Mouse (Mus musculus) right cerebral cortex, adult 2 months (tissue): ENCODE data around the gene Eif4g3.

ENCODE experiments used
- DNase-seq, 2 experiments: peaks; one replicate each; pipeline ENCODE4 v3.0.0; 2021 to 2022; ENCODE audit warnings: low spot score in 2 of 2

Eif4g3 gene

DNA sequence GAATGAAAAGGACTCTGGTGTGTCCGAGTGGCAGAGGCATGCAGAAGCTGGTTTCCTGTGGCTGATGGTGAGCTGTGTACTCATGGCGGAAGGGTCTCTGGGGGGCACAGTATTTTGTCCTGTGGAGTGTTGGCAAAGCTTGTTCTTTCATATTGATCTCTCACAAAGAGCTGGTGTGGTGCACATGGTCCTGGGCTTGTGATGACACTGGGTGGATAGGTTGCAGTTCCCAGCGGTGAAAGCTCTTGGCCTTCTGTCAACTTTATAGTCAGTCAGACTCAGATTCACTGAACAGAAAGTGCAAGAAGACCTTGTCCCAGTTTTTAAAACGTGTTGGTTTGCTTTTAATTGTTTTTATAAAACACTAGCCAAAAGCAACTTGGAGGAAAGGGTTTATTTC, 68.3 kb downstream of the Eif4g3 start:
- DNase-seq: no peak

DNA sequence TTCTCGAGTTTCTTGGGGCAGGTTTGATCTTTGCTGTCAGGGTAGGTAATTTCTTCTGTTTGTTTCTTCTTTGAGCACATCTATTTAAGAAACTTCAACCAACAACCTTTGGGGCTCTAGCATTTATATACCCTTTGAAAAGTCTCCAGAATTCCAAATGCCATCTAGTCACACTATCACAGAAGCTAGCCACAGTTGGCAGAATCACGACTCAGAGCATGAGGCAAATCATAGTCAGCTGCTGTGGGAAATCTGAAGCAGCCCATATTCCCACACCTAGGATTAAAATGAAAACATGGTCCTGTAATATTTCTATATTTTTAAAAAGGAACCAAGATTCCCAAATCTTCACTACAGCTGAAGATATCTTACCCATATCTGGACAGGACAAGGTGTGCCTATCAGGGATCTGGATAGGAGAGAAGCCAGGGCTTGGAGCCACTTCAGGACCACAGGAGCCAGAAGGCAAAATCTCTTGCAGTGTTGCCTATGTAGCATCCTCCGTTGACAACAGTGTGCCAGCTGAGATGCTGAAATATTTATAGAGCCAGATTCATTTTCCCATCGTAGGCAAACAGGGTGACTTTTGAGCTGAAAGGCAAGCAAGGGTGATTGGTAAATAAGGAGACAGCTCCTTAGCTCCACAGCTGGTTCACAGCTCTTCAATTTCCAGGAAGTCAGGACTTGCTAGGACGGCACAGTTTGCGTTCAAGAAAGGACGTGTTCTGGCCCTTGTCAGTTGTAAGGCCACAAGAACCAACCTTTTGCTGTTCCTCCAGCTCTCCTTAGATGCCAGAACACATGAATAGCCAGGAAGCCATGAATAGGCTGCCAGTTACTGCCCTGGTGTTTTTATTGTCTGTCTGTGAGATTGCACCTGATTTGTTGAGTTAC, 70.8 kb downstream of the Eif4g3 start:
- DNase-seq: no peak

DNA sequence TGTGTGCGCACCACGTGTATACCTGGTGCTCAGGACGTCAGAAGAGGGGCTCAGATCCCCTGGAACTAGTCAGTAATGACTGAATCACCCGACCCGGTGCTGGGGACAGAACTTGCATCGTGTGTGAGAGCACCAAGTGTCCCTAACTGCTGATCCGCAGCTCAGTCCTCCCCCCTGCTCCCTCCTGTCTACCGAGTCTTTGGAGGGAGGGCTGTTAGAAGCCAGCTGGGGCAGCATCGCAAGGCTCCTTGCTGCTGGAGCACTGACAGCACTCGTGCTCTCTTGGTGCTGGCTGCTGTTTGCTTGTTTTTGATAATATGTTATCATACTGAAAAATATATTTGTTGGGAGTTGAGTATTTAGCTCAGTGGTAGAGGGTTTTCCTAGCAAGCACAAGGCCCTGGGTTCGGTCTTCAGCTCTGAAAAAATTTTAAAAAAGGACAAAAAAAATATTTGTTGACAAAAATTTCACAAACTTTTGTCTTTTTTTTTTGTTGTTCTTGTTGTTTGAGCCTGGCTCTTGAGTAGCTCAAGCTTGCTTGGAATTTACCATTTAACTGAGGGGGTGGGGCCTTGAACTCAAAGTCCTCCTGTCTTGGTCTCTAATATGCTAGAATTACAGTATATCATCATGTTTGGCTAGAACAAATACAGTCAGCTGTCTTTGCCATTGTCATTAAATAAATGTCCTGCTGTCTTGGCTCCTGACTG, 72.2 kb downstream of the Eif4g3 start:
- DNase-seq: no peak

DNA sequence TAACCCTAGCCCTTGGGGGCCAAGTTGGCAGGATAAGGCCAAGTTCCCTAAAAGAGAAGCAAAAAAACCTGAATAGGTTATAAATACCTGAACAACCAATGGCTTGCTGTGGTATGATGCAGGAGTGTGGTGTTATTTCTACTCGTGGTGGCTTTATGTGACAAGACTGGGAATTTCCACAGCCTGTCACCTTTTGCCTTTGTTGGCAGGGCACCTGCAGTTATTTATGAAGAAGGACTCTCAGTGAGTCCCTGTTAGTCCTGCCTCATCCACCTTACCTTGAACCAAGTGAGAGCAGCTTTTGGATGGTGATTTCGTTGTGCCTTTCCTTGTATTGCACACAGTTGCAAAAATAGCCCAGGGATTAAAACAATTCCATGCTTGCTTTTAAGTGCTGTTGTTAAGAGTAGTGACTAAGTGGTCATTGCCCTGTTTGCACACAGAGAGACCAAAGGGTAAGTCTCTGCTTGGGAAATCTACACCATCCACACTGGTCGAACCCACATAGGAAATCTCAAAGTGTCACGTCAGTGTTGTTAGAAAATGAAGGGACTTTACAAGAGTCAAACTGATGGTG, 72.9 kb downstream of the Eif4g3 start:
- no peak for DNase-seq

DNA sequence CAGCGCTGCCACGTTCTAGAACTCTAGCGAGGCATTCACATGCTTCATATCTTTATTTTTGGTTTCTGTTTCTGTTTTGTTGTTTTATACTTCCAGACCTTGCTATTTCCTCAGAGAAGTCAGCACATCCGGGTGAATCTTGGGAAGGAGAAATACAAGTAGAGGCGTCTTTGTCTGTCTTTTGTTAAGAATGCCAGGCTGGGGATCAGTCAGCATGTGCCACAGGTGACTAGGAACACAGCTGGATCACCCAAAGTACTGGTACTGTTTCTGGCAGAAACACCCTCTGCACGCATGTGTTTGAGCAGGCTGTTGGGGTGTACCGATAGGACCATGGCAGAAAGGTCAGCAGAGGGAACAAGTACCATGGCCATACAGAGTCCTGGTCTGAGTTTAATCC, 73.6 kb downstream of the Eif4g3 start:
- DNase-seq: no peak

DNA sequence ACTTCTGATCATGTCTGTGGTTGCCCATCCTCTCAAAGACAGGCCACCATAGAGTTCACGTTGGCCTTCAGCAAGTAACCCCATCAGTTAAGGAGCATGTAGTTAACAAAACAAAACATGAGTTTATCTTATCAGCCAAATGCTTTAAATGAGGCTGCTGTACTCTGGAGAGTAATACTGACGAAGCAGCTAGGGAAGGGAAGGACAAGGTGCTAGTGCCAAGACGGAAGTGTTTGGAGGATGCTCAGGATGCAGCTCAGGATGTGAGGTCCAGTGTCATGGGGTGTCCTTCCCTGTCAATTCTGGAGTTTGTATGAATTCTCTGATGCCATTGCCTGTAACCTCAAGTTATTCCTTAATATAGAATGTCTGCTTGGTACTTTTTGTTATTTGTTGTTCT, 75.0 kb downstream of the Eif4g3 start:
- DNase-seq: no peak

DNA sequence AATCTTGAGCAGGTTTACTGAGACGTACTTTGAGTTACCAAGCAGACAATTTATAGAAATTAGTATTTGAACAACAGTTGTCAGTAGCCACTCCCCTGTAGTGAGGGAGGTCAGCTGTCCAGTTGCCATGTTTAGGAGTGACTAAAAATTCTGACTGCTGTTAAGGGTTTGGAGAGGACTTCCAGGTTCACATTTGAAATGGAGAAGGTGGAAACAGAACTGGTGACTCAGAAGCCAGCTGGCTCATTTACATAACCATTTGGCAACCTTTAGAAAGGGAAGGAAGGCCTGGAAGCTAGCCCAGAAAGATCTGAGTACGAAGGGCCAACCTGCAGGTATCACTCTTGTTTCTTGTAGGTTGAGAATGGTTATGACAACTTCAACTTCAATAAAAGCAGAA, 75.8 kb downstream of the Eif4g3 start:
- peak; percentile 80 to 84 for DNase-seq

DNA sequence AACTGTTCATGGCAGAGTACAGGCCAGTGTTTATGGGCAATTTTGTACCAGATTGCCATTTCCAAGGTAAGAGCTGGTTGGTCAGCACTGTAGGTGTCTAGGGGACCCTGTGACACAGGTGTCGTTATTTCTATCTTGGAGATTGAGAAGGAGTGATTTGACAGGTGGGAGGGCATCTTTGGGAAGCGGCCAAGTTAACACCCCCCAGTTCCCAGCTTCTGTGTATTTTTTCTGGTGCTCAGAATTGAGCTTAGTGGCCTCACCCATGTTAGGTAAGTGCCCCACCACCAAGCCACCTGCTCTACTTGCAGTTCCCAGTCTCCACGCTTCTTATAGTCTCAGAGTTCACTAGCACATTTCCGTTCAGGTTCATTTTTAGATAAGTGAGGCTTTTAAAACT, 76.5 kb downstream of the Eif4g3 start:
- DNase-seq: no peak

DNA sequence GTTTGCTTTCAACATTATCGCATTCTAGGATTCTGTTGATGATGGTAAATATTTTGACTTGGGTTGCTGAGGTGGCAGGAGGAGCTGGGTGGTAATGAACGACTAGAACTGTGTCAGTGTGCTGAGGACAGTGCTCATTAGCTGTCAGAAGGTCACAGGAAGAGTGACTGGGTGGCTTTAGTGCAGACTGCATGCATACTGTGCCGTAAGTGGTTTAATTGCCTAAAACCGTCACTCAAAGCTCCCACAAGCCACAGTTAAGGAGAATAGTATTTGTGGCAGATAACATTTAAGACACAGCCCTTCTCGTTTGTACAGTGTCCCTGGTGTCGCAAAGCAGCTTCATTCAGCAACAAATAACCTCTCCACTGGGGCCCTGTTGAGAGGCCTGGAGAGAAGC, 78.7 kb downstream of the Eif4g3 start:
- no peak for DNase-seq

DNA sequence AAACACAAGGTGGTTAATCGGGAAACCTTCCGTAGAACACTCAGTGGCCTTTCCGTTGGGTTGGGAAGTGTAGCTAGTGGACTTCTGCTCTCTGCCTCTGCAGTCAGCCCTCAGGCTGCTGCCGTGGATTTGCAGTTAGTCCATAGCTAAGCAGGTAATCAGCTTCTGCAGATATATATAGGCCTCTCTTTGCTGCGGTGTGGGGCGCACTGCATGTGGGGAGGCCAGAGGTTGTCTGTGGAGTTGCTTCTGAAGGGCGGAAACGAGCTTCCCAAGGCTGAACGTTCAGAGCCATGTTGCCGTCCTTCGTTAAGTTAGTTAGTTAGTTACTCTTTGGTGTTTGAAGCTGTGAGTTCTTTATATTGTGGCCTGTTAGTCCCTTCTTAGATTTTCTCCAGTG, 80.3 kb downstream of the Eif4g3 start:
- no peak for DNase-seq

DNA sequence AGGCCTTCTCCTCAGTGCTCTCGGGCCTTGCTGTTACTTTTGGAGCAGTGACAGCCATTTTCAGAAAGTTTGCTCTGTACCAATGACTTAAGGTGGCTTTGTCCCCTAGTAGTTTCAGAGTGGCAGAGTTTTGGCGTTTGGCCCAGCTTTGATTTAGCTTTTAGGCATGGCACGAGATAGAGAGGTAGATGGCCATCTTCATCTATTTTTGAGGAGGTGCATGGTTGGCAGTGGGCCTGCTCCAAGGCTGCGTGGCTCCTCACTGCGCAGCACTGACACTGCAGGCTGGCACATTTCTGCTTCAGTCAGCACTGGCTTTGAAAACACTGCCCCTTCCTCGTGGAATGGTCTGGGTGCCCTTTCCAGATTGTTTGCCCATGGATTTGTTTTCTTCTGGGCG, 80.7 kb downstream of the Eif4g3 start:
- DNase-seq: no peak

DNA sequence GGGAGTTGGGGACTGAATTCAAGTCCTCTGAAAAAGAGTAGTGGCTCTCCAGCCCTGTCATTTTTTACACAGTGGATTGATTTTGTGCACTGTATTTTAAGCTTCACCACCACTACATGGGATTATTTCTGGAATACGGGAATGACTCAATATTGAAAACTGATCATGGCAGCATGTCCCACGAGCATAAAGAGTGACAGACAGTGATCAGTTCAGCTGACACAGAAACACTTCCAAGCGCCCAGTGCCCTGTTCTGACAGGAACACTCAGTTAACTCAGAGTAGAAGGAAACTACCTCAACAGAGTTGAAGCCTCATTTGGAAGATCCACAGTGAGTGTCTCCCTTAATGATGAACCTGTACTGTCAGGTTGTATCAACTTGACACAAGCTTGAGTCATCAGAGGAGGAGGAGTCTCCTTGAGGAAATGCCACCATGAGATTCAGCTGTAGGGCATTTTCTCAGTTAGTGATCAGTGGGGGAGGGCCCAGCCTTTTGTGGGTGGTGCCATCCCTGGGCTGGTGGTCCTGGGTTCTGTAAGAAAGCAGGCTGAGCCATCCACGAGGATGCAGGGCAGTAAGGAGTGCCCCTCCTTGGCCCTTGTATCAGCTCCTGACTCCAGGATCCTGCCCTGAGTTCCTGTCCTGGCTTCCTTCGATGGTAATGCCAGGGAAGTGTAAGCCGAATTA, 82.2 kb downstream of the Eif4g3 start:
- no peak for DNase-seq

DNA sequence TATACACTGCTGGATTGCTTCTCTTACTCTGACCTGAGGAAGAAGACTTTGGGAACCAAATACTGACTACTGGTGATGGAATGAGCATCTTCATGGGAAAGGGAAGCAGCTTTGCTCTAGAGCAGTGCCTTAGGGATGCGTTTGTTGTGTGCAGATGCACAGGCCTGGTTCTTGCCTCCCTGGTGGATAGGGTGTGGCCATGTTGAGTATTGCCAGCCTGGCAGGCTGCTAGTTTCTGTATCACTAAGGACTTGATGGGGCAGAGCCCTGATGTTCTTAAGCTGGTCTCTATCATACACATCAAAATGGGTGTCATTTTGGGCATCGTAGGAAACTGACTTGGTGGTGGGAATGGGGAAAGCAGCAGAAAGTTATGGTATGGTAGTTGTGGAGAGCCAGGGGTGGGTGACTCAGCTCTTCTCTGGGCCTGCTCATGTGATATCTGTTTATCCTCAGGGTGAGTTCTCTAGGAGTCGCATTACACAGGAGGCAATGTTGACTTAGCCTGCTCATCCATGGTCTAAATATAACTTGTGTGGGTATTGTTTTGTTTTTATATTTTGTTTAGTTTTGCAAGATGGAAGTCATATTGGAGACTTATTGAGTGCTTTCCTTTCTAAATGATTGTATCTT, 85.0 kb downstream of the Eif4g3 start:
- no peak for DNase-seq

DNA sequence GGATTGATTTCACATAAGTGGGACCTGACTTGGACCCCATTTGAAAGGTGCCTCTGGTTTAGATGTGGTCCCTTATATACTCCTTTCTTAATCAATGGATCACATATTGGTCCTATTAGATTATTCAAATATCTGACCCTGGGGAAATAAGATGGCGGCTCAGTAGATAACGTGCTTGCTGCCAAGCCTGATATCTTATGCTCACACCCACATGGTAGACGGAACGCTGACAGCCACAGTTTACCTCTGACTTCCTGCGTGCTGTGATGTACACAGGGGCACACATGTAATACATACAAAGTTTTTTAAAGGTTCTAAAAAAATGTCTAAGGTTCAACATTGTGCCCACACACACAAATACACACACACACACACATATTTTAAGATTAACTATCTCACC, 86.4 kb downstream of the Eif4g3 start:
- no peak for DNase-seq

DNA sequence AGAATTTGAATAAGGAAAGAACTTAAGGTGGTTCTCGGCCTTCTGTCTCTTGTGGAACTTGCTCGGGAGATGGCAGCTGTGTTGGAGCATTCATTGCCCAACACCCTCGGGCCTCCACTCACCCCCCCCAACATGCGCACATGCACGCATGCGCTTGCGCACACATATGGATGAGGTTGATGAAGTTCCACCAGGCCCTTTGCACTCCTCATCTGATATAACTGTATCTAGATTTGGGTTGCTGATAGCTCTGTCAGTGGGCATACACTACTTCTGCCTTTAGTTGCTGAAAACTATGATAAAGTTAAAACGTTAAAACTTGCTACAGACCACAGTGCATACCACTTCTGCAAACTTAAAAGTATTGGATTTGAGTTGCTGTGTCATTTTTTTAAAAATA, 89.6 kb downstream of the Eif4g3 start:
- no peak for DNase-seq

DNA sequence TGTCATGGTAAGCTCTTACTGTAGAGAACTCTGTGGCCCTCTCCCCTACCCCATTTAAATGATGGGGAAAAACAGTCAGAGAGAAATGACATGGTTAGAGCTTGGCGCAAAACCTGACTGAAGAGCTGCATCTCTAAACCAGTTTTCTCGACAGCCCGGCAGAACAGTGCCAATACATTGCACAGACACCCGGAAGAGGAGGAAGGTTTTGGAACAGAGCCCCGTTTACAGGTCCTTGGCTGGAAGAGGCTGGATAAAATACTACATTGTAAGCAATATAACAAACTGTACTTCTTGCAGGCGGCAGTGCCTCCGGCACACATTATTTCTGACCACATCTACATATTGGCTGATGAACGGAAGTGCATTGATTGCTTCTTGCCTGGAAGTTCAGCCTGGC, 91.3 kb downstream of the Eif4g3 start:
- DNase-seq: no peak

DNA sequence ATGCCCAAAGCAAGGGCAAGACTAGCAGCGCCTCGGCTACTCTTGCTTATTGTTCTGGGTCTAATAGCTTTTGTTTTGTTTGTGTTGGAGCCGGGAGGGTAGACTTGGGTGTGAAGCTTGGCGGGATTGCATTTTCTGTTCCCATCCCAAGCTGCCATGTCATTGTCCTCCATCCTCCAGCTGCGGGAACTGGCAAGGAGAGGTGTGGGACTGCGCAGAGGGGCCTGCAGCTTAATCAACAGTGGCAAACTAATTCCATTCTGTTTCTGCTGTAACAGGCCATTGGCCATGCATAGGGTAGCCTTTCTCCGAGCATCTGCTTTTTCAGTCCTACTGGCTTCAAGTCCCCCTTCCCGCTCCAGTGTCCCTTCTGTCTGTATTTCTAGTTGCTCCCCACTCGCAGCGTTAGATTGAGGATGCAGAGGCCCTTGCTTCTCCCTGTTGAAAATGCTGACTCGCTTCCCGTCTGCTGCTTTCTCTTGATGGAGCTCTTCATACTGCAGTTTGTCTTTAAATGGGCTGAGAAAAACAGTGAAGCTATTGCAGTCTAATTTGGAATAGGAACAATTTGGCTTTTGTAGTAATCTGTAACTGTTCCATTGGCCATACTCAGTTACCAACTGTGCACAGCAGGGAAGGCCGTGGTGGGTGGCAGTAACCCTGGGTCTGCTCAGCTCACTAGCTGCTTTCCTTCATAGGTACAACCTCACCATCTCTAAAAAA, 92.2 kb downstream of the Eif4g3 start:
- DNase-seq: no peak

DNA sequence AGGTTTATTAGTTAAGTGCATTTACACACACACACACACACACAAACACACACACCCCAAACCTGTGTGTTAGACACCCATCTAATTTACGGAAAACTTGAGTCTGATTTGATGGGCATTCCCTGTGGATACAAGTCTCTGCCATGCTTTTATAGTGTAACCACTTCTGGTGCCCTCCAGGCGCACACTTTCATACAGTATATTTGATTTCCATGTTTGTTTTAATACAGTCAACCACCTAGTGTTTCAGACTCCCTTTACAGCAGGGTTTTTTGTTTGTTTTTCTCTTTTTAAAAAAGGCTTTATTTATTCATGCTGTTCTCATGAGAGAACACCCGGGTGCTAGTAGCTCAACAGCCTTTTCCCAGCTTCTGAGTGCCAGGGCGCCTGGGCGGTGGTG, 94.1 kb downstream of the Eif4g3 start:
- DNase-seq: no peak

DNA sequence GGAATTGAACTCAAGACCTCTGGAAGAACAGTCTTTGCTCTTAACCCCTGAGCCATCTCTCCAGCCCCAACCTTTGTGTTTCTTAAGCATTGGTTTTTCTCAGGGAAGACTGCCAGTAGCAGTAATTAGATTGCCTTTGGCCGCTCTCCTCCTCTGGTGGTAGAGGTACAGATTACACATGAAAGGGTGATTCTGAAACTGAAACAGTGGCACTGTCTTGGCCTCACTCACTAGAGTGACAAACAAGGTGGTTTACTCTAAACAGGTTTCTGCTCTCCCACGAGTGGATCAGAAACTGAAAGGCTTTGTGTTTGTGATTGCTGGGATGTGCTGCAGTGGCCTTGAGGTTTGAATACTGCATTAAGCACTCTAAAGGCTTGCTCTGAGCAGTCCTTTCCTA, 96.7 kb downstream of the Eif4g3 start:
- no peak for DNase-seq

DNA sequence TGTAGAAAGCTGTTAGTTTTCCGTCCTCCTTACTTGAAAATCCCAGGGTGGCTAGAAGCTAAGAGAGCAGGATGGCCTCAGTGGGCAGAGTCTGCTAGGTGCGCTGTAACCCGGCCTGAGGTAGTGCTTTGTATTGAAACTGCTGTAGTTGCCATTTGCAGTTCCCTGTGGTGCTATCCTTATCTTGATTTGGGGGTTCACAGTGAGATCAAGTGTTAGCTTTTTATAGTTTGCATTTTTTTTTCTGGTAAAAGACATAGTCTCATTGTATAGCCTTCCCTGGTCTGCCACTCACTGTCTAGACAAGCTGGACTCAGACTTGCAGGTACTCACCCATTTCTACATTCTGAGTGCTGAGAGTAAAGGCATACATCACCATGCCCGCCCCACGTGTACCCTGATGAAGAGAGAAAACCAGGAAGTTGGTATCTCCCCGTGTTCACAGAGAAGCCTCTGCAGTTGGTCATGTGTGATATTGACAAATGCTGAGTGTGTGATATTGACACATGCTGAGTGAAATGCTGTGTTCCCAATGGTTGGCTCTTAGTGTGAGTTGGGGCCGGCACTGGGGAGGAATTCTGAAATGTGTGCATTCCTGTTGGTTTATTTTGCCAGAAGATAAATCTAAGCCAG, 98.9 kb downstream of the Eif4g3 start:
- no peak for DNase-seq

DNA sequence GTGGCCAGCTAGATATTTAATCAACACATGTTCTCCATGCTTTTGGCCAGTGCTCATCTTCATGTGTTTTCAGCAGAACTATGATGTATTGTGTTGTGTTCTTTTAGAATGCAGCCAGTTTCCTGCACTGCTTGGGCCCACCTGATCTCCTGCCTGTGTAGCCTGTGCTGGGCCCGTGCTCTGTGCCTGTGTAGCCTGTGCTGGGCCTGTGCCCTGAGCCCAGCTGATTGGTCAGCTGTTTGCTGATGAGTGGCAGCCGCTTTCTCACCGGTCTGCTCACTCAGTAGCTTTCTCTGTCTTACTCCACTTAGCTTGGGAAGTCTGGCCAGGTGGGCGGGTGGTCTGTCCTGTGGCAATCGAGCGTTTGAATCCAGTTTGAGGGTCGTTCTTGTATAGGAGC, 107.6 kb downstream of the Eif4g3 start:
- DNase-seq: no peak
